Mouse (Mus musculus) ES-E14 (cell line): Measurements from ENCODE around the gene Ccdc12. TPM values are rescaled to one million over a fixed set of nuclear protein-coding genes. Genes with fewer than 3 reads are reported as not detected.

Source experiments
- DNase-seq: peaks from one replicate; pipeline ENCODE4 v3.0.0-alpha.2; 2013; ENCODE audit warnings: low read depth, low spot score
- H3K27ac ChIP-seq: 2 replicates; pipeline ENCODE4 v1.5.1; 2012; ENCODE audit warnings: low read depth, mild to moderate bottlenecking, low read length, moderate library complexity, mixed read lengths; ENCODE audit not compliant: poor library complexity, insufficient read depth, severe bottlenecking
- H3K36me3 ChIP-seq: 2 replicates; pipeline ENCODE4 v1.6.1; 2012; ENCODE audit warnings: mild to moderate bottlenecking, low read length, moderate library complexity, mixed read lengths; ENCODE audit not compliant: control insufficient read depth, poor library complexity, insufficient read depth, severe bottlenecking
- H3K4me1 ChIP-seq, 2 experiments: fragments of 150-350 bp in 1 of 2; sonication (generic) in 1 of 2; 2 replicates each; pipeline ENCODE4 v1.6.1; 2012; ENCODE audit warnings: low read length in 2 of 2, mild to moderate bottlenecking in 1 of 2, mixed read lengths in 1 of 2; ENCODE audit not compliant: control insufficient read depth in 2 of 2, insufficient read depth in 2 of 2, poor library complexity in 1 of 2
- H3K4me3 ChIP-seq, 2 experiments: fragments of 150-350 bp in 1 of 2; sonication (generic) in 1 of 2; 2 replicates each; pipeline ENCODE4 v1.5.1; 2012; ENCODE audit warnings: low read length in 2 of 2, low read depth in 1 of 2, mild to moderate bottlenecking in 1 of 2, mixed read lengths in 1 of 2; ENCODE audit not compliant: insufficient read depth in 1 of 2, poor library complexity in 1 of 2, severe bottlenecking in 1 of 2
- H3K9ac ChIP-seq: 2 replicates; pipeline ENCODE4 v1.6.1; 2012; ENCODE audit warnings: low read depth, mild to moderate bottlenecking, low read length, mixed read lengths; ENCODE audit not compliant: poor library complexity, insufficient read depth, severe bottlenecking
- H3K9me3 ChIP-seq: fragments of 150-350 bp; sonication (generic); 2 replicates; pipeline ENCODE4 v1.6.1; 2012; ENCODE audit warnings: low read depth, mild to moderate bottlenecking, low read length; ENCODE audit not compliant: control insufficient read depth, insufficient read depth
- CHD2 ChIP-seq: IDR thresholded peaks from 2 replicates; pipeline ENCODE4 v1.6.1; 2014; ENCODE audit warnings: mild to moderate bottlenecking, low read depth, low read length, inconsistent platforms
- HCFC1 ChIP-seq: IDR thresholded peaks from 2 replicates; pipeline ENCODE4 v1.6.1; 2012; ENCODE audit warnings: low read length, inconsistent platforms, borderline replicate concordance; ENCODE audit not compliant: insufficient read depth
- MAFK ChIP-seq: IDR thresholded peaks from 2 replicates; pipeline ENCODE4 v1.6.1; 2014; ENCODE audit warnings: mild to moderate bottlenecking, low read depth, low read length, inconsistent platforms; ENCODE audit not compliant: insufficient read depth
- ZC3H11A ChIP-seq: IDR thresholded peaks from 2 replicates; pipeline ENCODE4 v1.6.1; 2012; ENCODE audit warnings: low read depth, mild to moderate bottlenecking, inconsistent platforms, low read length, borderline replicate concordance
- ZNF384 ChIP-seq: IDR thresholded peaks from 2 replicates; pipeline ENCODE4 v1.6.1; 2012; ENCODE audit warnings: low read depth, low read length, inconsistent platforms
- in situ Hi-C, 2 experiments: fragments of 600-800 bp; cut with MboI; formaldehyde crosslinking; loops; one replicate each; pipeline ENCODE4 v1.15.1; 2025; ENCODE audit warnings: low sequenced_read_pairs in 2 of 2, inconsistent platforms in 1 of 2; ENCODE audit not compliant: unreplicated experiment in 2 of 2
- total RNA-seq: library from RNA; depleted of rRNA; stranded (reverse); fragments of 300-350 nt; gene quantifications from 2 replicates; pipeline ENCODE4 v1.2.3, GENCODE M21; 2012

The Ccdc12 gene
- total RNA-seq, 1 experiment, result 79.9 TPM

- H3K4me1 ChIP-seq, result peaks cover 0 to 13% of the 10 kb centered on the region in 2 experiments; a peak in 2 of 4 replicates
- H3K36me3 ChIP-seq, result peaks cover 24% of the 10 kb centered on the region
- H3K9me3 ChIP-seq, result no peaks in the 10 kb centered on the region
- H3K9ac ChIP-seq, result no peak overlapping the region
- no peak overlapping the region for H3K4me3 ChIP-seq
- DNase-seq, result no peak
- in situ Hi-C loops, result no loop called here
- no peak for TF ChIP-seq CHD2
- no peak for TF ChIP-seq ZC3H11A
- TF ChIP-seq MAFK, result no peak
- TF ChIP-seq ZNF384, result no peak
- no peak for TF ChIP-seq HCFC1
- no peak overlapping the region for H3K27ac ChIP-seq
Measured at GRCm38 (mm10) chr9:110620685-110621084, 35.6 kb upstream of the Ccdc12 start.

GRCm38 (mm10) chr9:110622621-110623219 is 33.6 kb upstream of the Ccdc12 start:
- in situ Hi-C loops, result no loop called here
- no peak overlapping the region for H3K4me3 ChIP-seq

DNA sequence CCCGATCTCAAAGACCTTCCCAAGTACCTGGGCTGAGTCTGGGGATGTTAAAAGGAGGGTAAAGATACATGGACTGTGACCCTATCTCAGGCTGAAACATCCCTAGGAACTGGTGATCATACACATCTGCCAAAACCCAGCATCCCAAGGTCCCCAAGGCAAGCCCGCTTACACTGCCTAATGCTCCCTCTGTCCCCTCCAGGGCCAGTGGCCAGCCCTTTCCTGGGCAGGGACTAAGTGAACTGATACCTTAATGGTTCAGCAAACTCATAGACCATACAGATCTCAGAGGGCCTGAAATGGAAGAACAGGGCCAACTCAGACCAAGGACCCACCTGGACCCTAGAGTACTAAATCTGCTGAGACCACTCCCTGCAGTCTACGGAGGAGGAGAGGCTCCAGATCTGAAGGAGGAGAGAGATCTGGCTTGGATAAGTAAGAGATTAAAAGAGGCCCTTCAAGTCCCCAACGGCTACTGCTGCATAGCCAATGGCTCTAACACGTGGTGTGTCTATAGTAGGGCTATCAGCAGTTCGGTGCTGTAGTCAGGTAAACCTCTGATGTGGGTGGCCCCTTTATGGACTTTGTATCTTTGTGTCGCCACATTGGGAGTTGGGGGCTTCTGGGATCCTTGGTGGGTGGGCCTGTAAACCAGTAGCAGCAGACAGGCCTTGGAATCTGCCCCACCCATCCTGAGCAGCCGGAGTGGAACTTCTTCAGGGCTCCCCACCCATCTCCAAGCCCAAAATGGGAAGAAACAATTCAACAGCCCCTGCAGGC is 32.7 kb upstream of the Ccdc12 start:
- peak overlapping the region; percentile 73 for H3K9ac ChIP-seq
- H3K9me3 ChIP-seq, result no peaks in the 10 kb centered on the region
- peak overlapping the region; percentile 57; the same call in 1 of the 2 replicates for H3K27ac ChIP-seq
- H3K4me1 ChIP-seq, result peaks cover 0 to 13% of the 10 kb centered on the region in 2 experiments; a peak in 1 of 4 replicates
- H3K36me3 ChIP-seq, result peaks cover 25% of the 10 kb centered on the region
- DNase-seq, result no peak
- TF ChIP-seq ZNF384 (no peak), HCFC1 (no peak)
- H3K4me3 ChIP-seq, result peak overlapping the region; percentile 70 to 83
- in situ Hi-C loops, result no loop called here

More at GRCm38 (mm10) chr9:110622621-110623219, 33.6 kb upstream of the Ccdc12 start:
- peaks cover 0 to 13% of the 10 kb centered on the region in 2 experiments; a peak in 1 of 4 replicates for H3K4me1 ChIP-seq
- no peak for DNase-seq
- H3K9me3 ChIP-seq, result no peaks in the 10 kb centered on the region
- no peak overlapping the region for H3K9ac ChIP-seq
- H3K27ac ChIP-seq, result no peak overlapping the region
- H3K36me3 ChIP-seq, result peaks cover 25% of the 10 kb centered on the region
- TF ChIP-seq ZNF384 (no peak), ZC3H11A (no peak), CHD2 (no peak), MAFK (no peak), HCFC1 (no peak)

- peak within 1 kb of the TSS; percentile 70 to 83 for H3K4me3 ChIP-seq
- H3K36me3 ChIP-seq, result peaks cover 23% of the 10 kb centered on the region
- in situ Hi-C loops, result no loop called here
- DNase-seq, result peak; percentile 94
- H3K9ac ChIP-seq, result peak within 1 kb of the TSS; percentile 73
- peaks cover 0 to 13% of the 10 kb centered on the region in 2 experiments; a peak in 1 of 4 replicates for H3K4me1 ChIP-seq
- TF ChIP-seq MAFK (no peak), HCFC1 (peak; percentile 48; the same call in 1 of the 2 replicates), CHD2 (no peak)
- no peaks in the 10 kb centered on the region for H3K9me3 ChIP-seq
- peak within 1 kb of the TSS; percentile 57; the same call in 1 of the 2 replicates for H3K27ac ChIP-seq
Measured at GRCm38 (mm10) chr9:110624361-110625166, 31.7 kb upstream of the Ccdc12 start, which contains the start of gene Nradd. Gene Nradd, minus strand, starts transcription at chr9:110624452.
